Mouse (Mus musculus) heart, postnatal 0 days (tissue): ENCODE measurements around the gene Cmip.

Experiments used
- CTCF ChIP-seq: IDR thresholded peaks from 2 replicates; pipeline ENCODE4 v1.5.1; 2016; ENCODE audit warnings: antibody characterized with exemption, control low read depth, low read depth
- EP300 ChIP-seq: IDR thresholded peaks from 2 replicates; pipeline ENCODE4 v1.6.1; 2016; ENCODE audit warnings: antibody characterized with exemption, low read depth

GRCm38 (mm10) chr8:117355111-117355831, 98.4 kb downstream of the Cmip start:
- TF ChIP-seq CTCF = no peak
- TF ChIP-seq EP300 = no peak
